Mouse (Mus musculus): ENCODE results near the gene Nat14.

DNA sequence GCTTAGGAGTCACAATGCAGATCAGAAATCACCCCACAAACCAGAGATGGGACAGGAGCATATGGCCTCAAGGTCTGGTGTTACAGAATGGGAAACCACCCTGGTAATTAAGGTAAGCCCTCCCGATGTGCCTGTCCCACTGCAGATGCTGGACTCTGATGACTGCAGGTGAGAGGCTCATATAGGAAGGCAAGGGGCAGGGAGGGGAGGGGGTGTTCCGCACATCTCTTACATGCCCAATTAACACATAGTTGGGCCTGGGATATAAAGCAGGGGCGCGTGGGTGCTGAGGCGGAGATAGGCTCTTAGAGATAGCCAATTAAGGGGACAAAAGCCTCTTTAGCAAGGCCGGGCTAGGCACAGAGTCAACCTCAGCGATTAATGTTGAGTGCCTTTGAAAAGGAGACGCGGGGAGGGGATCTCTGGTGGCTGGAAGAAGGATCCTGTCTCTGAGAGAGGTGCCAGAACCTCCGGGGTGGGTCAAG lies 15.3 kb upstream of the Nat14 start, which contains the start of gene Gm36210:
- TF ChIP-seq CTCF (IDR thresholded peaks at IDR 0.05; ENCODE audit: low read depth) (no peak), EP300 (IDR thresholded peaks at IDR 0.05; ENCODE audit: low read depth) (no peak)

All from liver, embryonic 14.5 days (tissue).